Mouse (Mus musculus) liver, embryonic 16.5 days (tissue): Measurements from ENCODE around the gene Sat2. TPM values are rescaled to one million over a fixed set of nuclear protein-coding genes. Genes with fewer than 3 reads are reported as not detected.
A peak's percentile ranks its signal among the peaks of the same experiment; 100 is the strongest.

Source experiments
- ATAC-seq: fragments of 200-750 bp; cut with Nextera tagmentation; 2 replicates; pipeline ENCODE4 v1.8.0; 2017; ENCODE audit warnings: low read depth, mild to moderate bottlenecking, moderate number of reproducible peaks, moderate library complexity
- H3K27ac ChIP-seq: fragments of 300-500 bp; sonication (generic); 2 replicates; pipeline ENCODE4 v1.5.1; 2014; ENCODE audit warnings: mild to moderate bottlenecking, low read length
- H3K27me3 ChIP-seq: fragments of 300-500 bp; sonication (generic); 2 replicates; pipeline ENCODE4 v1.6.1; 2014; ENCODE audit warnings: low read depth, low read length, mixed read lengths; ENCODE audit not compliant: control insufficient read depth, insufficient read depth
- H3K36me3 ChIP-seq: fragments of 300-500 bp; sonication (generic); 2 replicates; pipeline ENCODE4 v1.6.1; 2014; ENCODE audit warnings: mild to moderate bottlenecking; ENCODE audit not compliant: control insufficient read depth, insufficient read depth
- H3K4me1 ChIP-seq: fragments of 300-500 bp; sonication (generic); 2 replicates; pipeline ENCODE4 v1.6.1; 2014; ENCODE audit warnings: low read depth, low read length, mixed read lengths; ENCODE audit not compliant: control insufficient read depth
- H3K4me2 ChIP-seq: fragments of 300-500 bp; sonication (generic); 2 replicates; pipeline ENCODE4 v1.6.1; 2014; ENCODE audit warnings: low read depth, low read length, mixed read lengths
- H3K4me3 ChIP-seq: fragments of 300-500 bp; sonication (generic); 2 replicates; pipeline ENCODE4 v1.5.1; 2014; ENCODE audit warnings: low read depth, mild to moderate bottlenecking, low read length
- H3K9ac ChIP-seq: fragments of 300-500 bp; sonication (generic); 2 replicates; pipeline ENCODE4 v1.6.1; 2014; ENCODE audit warnings: low read depth, low read length
- H3K9me3 ChIP-seq: fragments of 300-500 bp; sonication (generic); replicated peaks from 2 replicates; pipeline ENCODE4 v1.6.1; 2016; ENCODE audit warnings: low read length; ENCODE audit not compliant: control insufficient read depth
- WGBS: fragments of 180-500 bp; shearing (Covaris S2); extraction: QIAGEN DNeasy Blood & Tissue Kit; methylation state at CpG from one replicate; pipeline ENCODE4 v1.1.7; 2014; ENCODE audit not compliant: insufficient replicate concordance; 5-methylcytosine and 5-hydroxymethylcytosine counted together
- polyA plus RNA-seq: library from polyadenylated mRNA; unstranded; fragments of >200 nt; fragmentation: Nextera tagmentation; extraction: Ambion mirVana; gene quantifications from 2 replicates; pipeline ENCODE4 v1.2.1, GENCODE M21; 2015

Sat2 gene
- polyA plus RNA-seq, 1 experiment from 2014 or later, result 11.5 TPM

- 73% methylated on average over 7 of the region's 7 CpGs for WGBS
- peak overlapping the region; percentile 55 for H3K27ac ChIP-seq
- H3K9ac ChIP-seq, result peak overlapping the region; percentile 15; the same call in 1 of the 2 replicates
- peaks cover 36% of the 10 kb centered on the region for H3K36me3 ChIP-seq
- H3K4me3 ChIP-seq, result no peak overlapping the region
- H3K27me3 ChIP-seq, result no peaks in the 10 kb centered on the region
- peaks cover 43% of the 10 kb centered on the region for H3K4me1 ChIP-seq
- H3K4me2 ChIP-seq, result no peak overlapping the region
- no peak for ATAC-seq
- no peaks in the 10 kb centered on the region for H3K9me3 ChIP-seq
These were observed 29.8 kb upstream of the Sat2 start for GRCm38 (mm10) chr11:69591899-69592637.

DNA sequence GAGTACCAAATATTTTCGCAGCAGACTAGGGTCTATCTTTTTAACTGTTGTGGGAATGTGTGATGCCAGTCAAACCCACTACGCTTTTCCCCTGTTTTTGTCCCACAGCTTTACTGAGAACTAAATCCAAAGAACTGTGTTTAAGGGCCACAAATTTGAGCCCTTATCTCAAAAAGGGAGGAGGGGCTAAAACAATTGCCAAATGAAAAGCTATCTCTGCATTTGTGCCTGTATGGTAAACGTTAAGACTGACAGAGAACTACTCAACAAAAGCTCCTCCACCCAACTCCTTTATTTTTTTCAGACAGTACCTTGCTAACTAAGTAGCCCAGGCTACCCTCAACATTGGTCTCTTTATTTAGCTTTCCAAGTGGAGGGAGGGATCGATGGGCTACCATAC, 29.0 kb upstream of the Sat2 start:
- H3K4me1 ChIP-seq, result peaks cover 40% of the 10 kb centered on the region
- ATAC-seq, result no peak
- H3K9me3 ChIP-seq, result no peaks in the 10 kb centered on the region
- H3K36me3 ChIP-seq, result peaks cover 32% of the 10 kb centered on the region
- no peak overlapping the region for H3K9ac ChIP-seq
- 65% methylated on average over 4 of the region's 4 CpGs for WGBS
- no peak overlapping the region for H3K4me3 ChIP-seq
- no peaks in the 10 kb centered on the region for H3K27me3 ChIP-seq
- peak overlapping the region; percentile 55; the same call in 1 of the 2 replicates for H3K27ac ChIP-seq
- H3K4me2 ChIP-seq, result no peak overlapping the region

GRCm38 (mm10) chr11:69594853-69595252, 27.0 kb upstream of the Sat2 start:
- ATAC-seq, result no peak
- H3K27me3 ChIP-seq, result no peaks in the 10 kb centered on the region
- no peak overlapping the region for H3K4me3 ChIP-seq
- no peaks in the 10 kb centered on the region for H3K9me3 ChIP-seq
- H3K4me2 ChIP-seq, result no peak overlapping the region
- no peak overlapping the region for H3K9ac ChIP-seq
- WGBS, result 88% methylated on average over 6 of the region's 6 CpGs
- H3K27ac ChIP-seq, result no peak overlapping the region
- H3K36me3 ChIP-seq, result peaks cover 15% of the 10 kb centered on the region
- peaks cover 33% of the 10 kb centered on the region for H3K4me1 ChIP-seq

GRCm38 (mm10) chr11:69599436-69599835, 22.4 kb upstream of the Sat2 start:
- Histone ChIP-seq H3K4me3 (no peak overlapping the region), H3K27ac (peak overlapping the region; percentile 41), H3K27me3 (no peaks in the 10 kb centered on the region; the same call in 1 of the 2 replicates), H3K4me1 (peaks cover 41% of the 10 kb centered on the region), H3K9ac (peak overlapping the region; percentile 4; the same call in 1 of the 2 replicates), H3K36me3 (peaks cover 2% of the 10 kb centered on the region; the same call in 1 of the 2 replicates), H3K9me3 (no peaks in the 10 kb centered on the region), H3K4me2 (peak overlapping the region; percentile 14; the same call in 1 of the 2 replicates)
- ATAC-seq, result peak; percentile 52; the same call in 1 of the 2 replicates
- WGBS, result 16% methylated on average over 9 of the region's 9 CpGs

DNA sequence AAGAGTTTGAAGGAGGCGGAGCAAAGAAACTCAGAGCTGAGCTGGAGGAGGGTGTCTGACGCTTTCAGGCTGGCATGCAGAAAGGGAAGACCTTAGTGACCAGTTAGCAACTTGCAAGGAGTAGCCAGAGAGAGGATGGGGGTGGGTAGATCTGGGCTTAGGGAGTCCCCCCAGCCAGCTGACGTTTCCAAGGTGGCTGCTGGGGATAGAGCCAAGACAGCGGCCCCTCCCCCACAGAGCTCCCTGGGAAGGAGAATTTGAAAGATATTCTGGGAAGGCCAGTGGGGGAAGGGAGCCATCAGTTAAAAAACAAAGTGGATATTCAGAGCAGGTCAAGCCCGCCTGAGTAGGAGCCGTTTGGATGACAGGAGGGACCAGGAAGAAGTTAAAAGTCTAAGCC, 21.7 kb upstream of the Sat2 start:
- Histone ChIP-seq H3K4me3 (no peak overlapping the region), H3K9me3 (no peaks in the 10 kb centered on the region), H3K4me2 (peak overlapping the region; percentile 14; the same call in 1 of the 2 replicates), H3K9ac (0 out of 2 replicates have a peak overlapping the region, but pooled peaks have one; percentile 14), H3K27me3 (no peaks in the 10 kb centered on the region; the same call in 1 of the 2 replicates), H3K4me1 (peaks cover 48% of the 10 kb centered on the region), H3K36me3 (no peaks in the 10 kb centered on the region), H3K27ac (peak overlapping the region; percentile 41)
- ATAC-seq, result no peak
- WGBS, result 35% methylated on average over 6 of the region's 6 CpGs

DNA sequence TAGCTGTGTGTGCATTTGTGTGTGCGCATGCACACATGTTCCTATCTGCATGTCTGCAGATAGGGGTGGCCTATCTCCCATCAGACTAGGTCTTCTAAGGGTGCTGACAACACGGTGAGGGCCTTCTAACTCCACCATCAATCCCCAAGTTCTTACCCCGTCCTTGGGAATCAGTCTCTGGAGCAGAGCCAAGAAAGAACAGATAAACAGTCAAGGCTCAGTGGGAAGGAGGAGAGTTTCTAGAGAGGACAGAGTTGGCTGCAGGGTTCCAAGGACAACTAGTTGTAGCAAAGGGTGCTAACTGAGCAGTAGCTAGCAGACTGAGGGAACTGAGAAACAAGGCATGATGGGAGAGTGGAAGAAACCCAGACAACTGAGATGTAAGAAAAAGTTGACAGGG, 20.1 kb upstream of the Sat2 start:
- H3K4me3 ChIP-seq, result no peak overlapping the region
- no peak overlapping the region for H3K27ac ChIP-seq
- no peak for ATAC-seq
- no peaks in the 10 kb centered on the region for H3K9me3 ChIP-seq
- peaks cover 2% of the 10 kb centered on the region; the same call in 1 of the 2 replicates for H3K27me3 ChIP-seq
- H3K36me3 ChIP-seq, result no peaks in the 10 kb centered on the region
- H3K4me1 ChIP-seq, result peaks cover 58% of the 10 kb centered on the region
- H3K9ac ChIP-seq, result no peak overlapping the region
- 35% methylated on average over 3 of the region's 3 CpGs for WGBS
- no peak overlapping the region for H3K4me2 ChIP-seq

DNA sequence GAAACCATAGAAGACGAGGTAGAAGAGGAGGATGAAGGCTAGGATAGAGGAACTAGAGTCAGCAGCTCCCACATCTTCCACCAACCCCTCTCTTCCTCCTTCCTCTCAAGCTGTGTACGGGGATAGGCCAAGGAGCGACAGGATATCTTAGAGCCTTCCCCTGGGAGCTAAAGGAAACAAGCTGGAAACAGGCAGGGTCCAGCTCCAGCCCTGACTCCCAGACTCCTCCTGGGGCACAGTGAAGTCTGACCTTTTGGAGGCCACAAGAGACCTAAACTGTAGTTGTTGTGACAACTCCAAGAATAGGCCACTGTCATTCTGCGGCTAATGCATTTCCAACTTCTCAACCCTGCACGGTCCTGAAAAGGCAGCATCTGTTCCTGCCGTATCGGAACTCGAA, 18.3 kb upstream of the Sat2 start:
- 68% methylated on average over 8 of the region's 8 CpGs for WGBS
- H3K4me2 ChIP-seq, result no peak overlapping the region
- H3K36me3 ChIP-seq, result no peaks in the 10 kb centered on the region
- H3K4me3 ChIP-seq, result no peak overlapping the region
- peaks cover 2% of the 10 kb centered on the region; the same call in 1 of the 2 replicates for H3K27me3 ChIP-seq
- H3K4me1 ChIP-seq, result peaks cover 64% of the 10 kb centered on the region
- no peaks in the 10 kb centered on the region for H3K9me3 ChIP-seq
- ATAC-seq, result no peak
- H3K9ac ChIP-seq, result no peak overlapping the region
- H3K27ac ChIP-seq, result no peak overlapping the region

GRCm38 (mm10) chr11:69604347-69604746, 17.5 kb upstream of the Sat2 start:
- H3K4me3 ChIP-seq, result peak overlapping the region; percentile 76
- H3K4me1 ChIP-seq, result peaks cover 70% of the 10 kb centered on the region
- ATAC-seq, result no peak
- H3K27ac ChIP-seq, result no peak overlapping the region; the same call in 1 of the 2 replicates
- H3K9me3 ChIP-seq, result no peaks in the 10 kb centered on the region
- H3K36me3 ChIP-seq, result no peaks in the 10 kb centered on the region
- H3K4me2 ChIP-seq, result peak overlapping the region; percentile 100
- peak overlapping the region; percentile 85 for H3K9ac ChIP-seq
- 66% methylated on average over 3 of the region's 3 CpGs for WGBS
- H3K27me3 ChIP-seq, result peaks cover 2% of the 10 kb centered on the region; the same call in 1 of the 2 replicates
